Mouse (Mus musculus): ENCODE data around the gene Heatr5a. TPM values are rescaled to one million over a fixed set of nuclear protein-coding genes. Genes with fewer than 3 reads are reported as not detected.

The Heatr5a gene
- polyA plus RNA-seq, 1 experiment from 2014 or later, result 12.7 TPM

- WGBS, result 89% methylated on average over 9 of the region's 9 CpGs
- H3K27ac ChIP-seq (replicated peaks), result no peak overlapping the region
- no peaks in the 10 kb centered on the region for H3K4me1 ChIP-seq
- no peaks in the 10 kb centered on the region for H3K9me3 ChIP-seq (replicated peaks)
- H3K9ac ChIP-seq, result no peak overlapping the region
- H3K27me3 ChIP-seq, result no peaks in the 10 kb centered on the region
- no peak overlapping the region for H3K4me3 ChIP-seq (replicated peaks)
- H3K4me2 ChIP-seq (replicated peaks), result no peak overlapping the region
- H3K36me3 ChIP-seq, result peaks cover 32% of the 10 kb centered on the region
- ATAC-seq (ENCODE audit: insufficient number of reproducible peaks, low FRiP score, low TSS enrichment, low read depth), result no peak
Measured at GRCm38 (mm10) chr12:51998366-51998932, 27.3 kb upstream of the Heatr5a start.

- 89% methylated on average over 1 of the region's 1 CpGs for WGBS
- H3K4me3 ChIP-seq (replicated peaks), result no peak overlapping the region
- no peaks in the 10 kb centered on the region for H3K4me1 ChIP-seq
- H3K9ac ChIP-seq, result no peak overlapping the region
- H3K9me3 ChIP-seq (replicated peaks), result no peaks in the 10 kb centered on the region
- H3K4me2 ChIP-seq (replicated peaks), result no peak overlapping the region
- no peaks in the 10 kb centered on the region for H3K27me3 ChIP-seq
- ATAC-seq (ENCODE audit: insufficient number of reproducible peaks, low FRiP score, low TSS enrichment, low read depth), result no peak
- H3K27ac ChIP-seq (replicated peaks), result no peak overlapping the region
- peaks cover 32% of the 10 kb centered on the region for H3K36me3 ChIP-seq
Measured at GRCm38 (mm10) chr12:51995738-51996536, 24.8 kb upstream of the Heatr5a start.

GRCm38 (mm10) chr12:51990629-51991028, 19.5 kb upstream of the Heatr5a start:
- no peak overlapping the region for H3K27ac ChIP-seq (replicated peaks)
- 85% methylated on average over 2 of the region's 2 CpGs for WGBS

GRCm38 (mm10) chr12:51988536-51988935, 17.4 kb upstream of the Heatr5a start:
- H3K9ac ChIP-seq, result no peak overlapping the region
- ATAC-seq (ENCODE audit: insufficient number of reproducible peaks, low FRiP score, low TSS enrichment, low read depth), result no peak
- no peak overlapping the region for H3K4me2 ChIP-seq (replicated peaks)
- H3K36me3 ChIP-seq, result no peaks in the 10 kb centered on the region
- 78% methylated on average over 5 of the region's 5 CpGs for WGBS
- H3K4me3 ChIP-seq (replicated peaks), result no peak overlapping the region
- H3K27me3 ChIP-seq, result no peaks in the 10 kb centered on the region
- H3K4me1 ChIP-seq, result no peaks in the 10 kb centered on the region
- no peaks in the 10 kb centered on the region for H3K9me3 ChIP-seq (replicated peaks)
- no peak overlapping the region for H3K27ac ChIP-seq (replicated peaks)

More at GRCm38 (mm10) chr12:51990629-51991028, 19.5 kb upstream of the Heatr5a start:
- Histone ChIP-seq H3K9ac (no peak overlapping the region), H3K4me3 (replicated peaks) (no peak overlapping the region), H3K36me3 (peaks cover 12% of the 10 kb centered on the region), H3K4me1 (no peaks in the 10 kb centered on the region), H3K27me3 (no peaks in the 10 kb centered on the region), H3K9me3 (replicated peaks) (no peaks in the 10 kb centered on the region), H3K4me2 (replicated peaks) (no peak overlapping the region)
- no peak for ATAC-seq (ENCODE audit: insufficient number of reproducible peaks, low FRiP score, low TSS enrichment, low read depth)

- Histone ChIP-seq H3K9me3 (replicated peaks) (no peaks in the 10 kb centered on the region), H3K4me1 (no peaks in the 10 kb centered on the region), H3K36me3 (no peaks in the 10 kb centered on the region), H3K4me3 (replicated peaks) (no peak overlapping the region), H3K27ac (replicated peaks) (no peak overlapping the region), H3K27me3 (no peaks in the 10 kb centered on the region), H3K4me2 (replicated peaks) (no peak overlapping the region), H3K9ac (no peak overlapping the region)
- 63% methylated on average over 4 of the region's 4 CpGs for WGBS
- ATAC-seq (ENCODE audit: insufficient number of reproducible peaks, low FRiP score, low TSS enrichment, low read depth), result no peak
Measured at GRCm38 (mm10) chr12:51985826-51986225, 14.7 kb upstream of the Heatr5a start.

GRCm38 (mm10) chr12:51985163-51985748, 14.1 kb upstream of the Heatr5a start:
- no peak for ATAC-seq (ENCODE audit: insufficient number of reproducible peaks, low FRiP score, low TSS enrichment, low read depth)
- WGBS, result 90% methylated on average over 3 of the region's 3 CpGs
- Histone ChIP-seq H3K9me3 (replicated peaks) (no peaks in the 10 kb centered on the region), H3K27ac (replicated peaks) (no peak overlapping the region), H3K27me3 (no peaks in the 10 kb centered on the region), H3K9ac (no peak overlapping the region), H3K4me1 (no peaks in the 10 kb centered on the region), H3K4me2 (replicated peaks) (no peak overlapping the region), H3K36me3 (no peaks in the 10 kb centered on the region), H3K4me3 (replicated peaks) (no peak overlapping the region)

- Histone ChIP-seq H3K27me3 (no peaks in the 10 kb centered on the region), H3K36me3 (no peaks in the 10 kb centered on the region), H3K27ac (replicated peaks) (no peak overlapping the region), H3K4me3 (replicated peaks) (no peak overlapping the region), H3K4me2 (replicated peaks) (no peak overlapping the region), H3K9ac (no peak overlapping the region), H3K9me3 (replicated peaks) (no peaks in the 10 kb centered on the region), H3K4me1 (no peaks in the 10 kb centered on the region)
- 93% methylated on average over 1 of the region's 1 CpGs for WGBS
- ATAC-seq (ENCODE audit: insufficient number of reproducible peaks, low FRiP score, low TSS enrichment, low read depth), result no peak
Measured at GRCm38 (mm10) chr12:51983625-51984024, 12.5 kb upstream of the Heatr5a start.

- H3K27ac ChIP-seq (replicated peaks), result no peak overlapping the region
- 69% methylated on average over 9 of the region's 9 CpGs for WGBS
- ATAC-seq (ENCODE audit: insufficient number of reproducible peaks, low FRiP score, low TSS enrichment, low read depth), result no peak
Measured at GRCm38 (mm10) chr12:51976531-51976930, 5.4 kb upstream of the Heatr5a start.

GRCm38 (mm10) chr12:51974381-51974780, 3.3 kb upstream of the Heatr5a start:
- Histone ChIP-seq H3K4me3 (replicated peaks) (no peak overlapping the region), H3K27me3 (no peaks in the 10 kb centered on the region), H3K4me1 (peaks cover 8% of the 10 kb centered on the region; the same call in 1 of the 2 replicates), H3K9me3 (replicated peaks) (no peaks in the 10 kb centered on the region), H3K9ac (no peak overlapping the region), H3K4me2 (replicated peaks) (no peak overlapping the region), H3K27ac (replicated peaks) (no peak overlapping the region), H3K36me3 (no peaks in the 10 kb centered on the region)
- 84% methylated on average over 1 of the region's 1 CpGs for WGBS
- no peak for ATAC-seq (ENCODE audit: insufficient number of reproducible peaks, low FRiP score, low TSS enrichment, low read depth)

More at GRCm38 (mm10) chr12:51976531-51976930, 5.4 kb upstream of the Heatr5a start:
- no peak overlapping the region for H3K4me3 ChIP-seq (replicated peaks)
- H3K9ac ChIP-seq, result no peak overlapping the region
- H3K36me3 ChIP-seq, result no peaks in the 10 kb centered on the region
- no peaks in the 10 kb centered on the region for H3K9me3 ChIP-seq (replicated peaks)
- no peaks in the 10 kb centered on the region for H3K4me1 ChIP-seq
- no peak overlapping the region for H3K4me2 ChIP-seq (replicated peaks)
- H3K27me3 ChIP-seq, result no peaks in the 10 kb centered on the region

GRCm38 (mm10) chr12:51972269-51973065, 1.3 kb upstream of the Heatr5a start:
- H3K27me3 ChIP-seq, result no peaks in the 10 kb centered on the region
- no peaks in the 10 kb centered on the region for H3K9me3 ChIP-seq (replicated peaks)
- ATAC-seq (ENCODE audit: insufficient number of reproducible peaks, low FRiP score, low TSS enrichment, low read depth), result no peak
- no peak overlapping the region for H3K27ac ChIP-seq (replicated peaks)
- H3K4me1 ChIP-seq, result peaks cover 12% of the 10 kb centered on the region; the same call in 1 of the 2 replicates
- 92% methylated on average over 5 of the region's 5 CpGs for WGBS
- no peak overlapping the region for H3K4me3 ChIP-seq (replicated peaks)
- H3K36me3 ChIP-seq, result no peaks in the 10 kb centered on the region
- H3K9ac ChIP-seq, result no peak overlapping the region
- no peak overlapping the region for H3K4me2 ChIP-seq (replicated peaks)
